Mouse (Mus musculus): ENCODE results near the gene Pin1rt1. TPM values are rescaled to one million over a fixed set of nuclear protein-coding genes. Genes with fewer than 3 reads are reported as not detected.

The Pin1rt1 gene
- polyA plus RNA-seq (2011; ENCODE audit: insufficient read depth, insufficient read length, low replicate concordance, missing spikeins) = not detected in 2 replicates

- no peak within 1 kb of the TSS for H3K27ac ChIP-seq (ENCODE audit: control insufficient read depth, insufficient read depth, low read depth, low read length, poor library complexity)
- no peak for TF ChIP-seq CTCF (IDR thresholded peaks at IDR 0.05; ENCODE audit: control insufficient read depth, insufficient read depth, low read length)
- WGBS = 71% methylated on average over 4 of the region's 4 CpGs
These were observed at the start of gene Pin1rt1 for GRCm38 (mm10) chr2:104716279-104716678. TSS of gene Pin1rt1 (minus strand) at chr2:104716379.

DNA sequence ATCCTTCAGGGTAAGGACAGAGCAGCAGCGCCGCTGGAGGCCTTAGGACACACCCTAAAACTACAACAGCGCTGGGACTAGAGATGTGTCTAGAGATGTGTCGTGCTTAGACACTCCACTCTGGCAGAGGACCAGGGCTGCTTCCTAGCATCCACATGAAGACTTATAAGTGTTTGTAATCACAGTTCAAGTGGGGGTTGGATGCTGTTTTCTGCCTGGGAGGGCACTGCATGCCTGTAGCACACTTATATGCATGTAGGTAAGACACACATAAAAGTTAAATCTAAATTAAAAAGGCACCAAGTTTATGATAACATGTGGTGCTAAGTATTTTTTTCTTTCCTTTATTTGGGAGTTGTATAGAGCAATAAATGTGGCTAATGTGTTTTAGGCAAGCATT lies 47.8 kb upstream of the Pin1rt1 start:
- no peaks in the 10 kb centered on the region for H3K4me1 ChIP-seq (ENCODE audit: control insufficient read depth, insufficient read depth, low read length)
- TF ChIP-seq POLR2A (IDR thresholded peaks at IDR 0.05; ENCODE audit: borderline replicate concordance, control insufficient read depth, low read depth, low read length) (no peak), CTCF (IDR thresholded peaks at IDR 0.05; ENCODE audit: control insufficient read depth, insufficient read depth, low read length) (no peak)
- no peak overlapping the region for H3K4me3 ChIP-seq (replicated peaks; ENCODE audit: control insufficient read depth, low read depth, low read length)
- no peak overlapping the region for H3K27ac ChIP-seq (ENCODE audit: control insufficient read depth, insufficient read depth, low read depth, low read length, poor library complexity)
- 83% methylated on average over 4 of the region's 4 CpGs for WGBS

More at GRCm38 (mm10) chr2:104716279-104716678, at the start of gene Pin1rt1:
- no peaks in the 10 kb centered on the region for H3K4me1 ChIP-seq (ENCODE audit: control insufficient read depth, insufficient read depth, low read length)
- no peak within 1 kb of the TSS for H3K4me3 ChIP-seq (replicated peaks; ENCODE audit: control insufficient read depth, low read depth, low read length)

- H3K4me3 ChIP-seq (replicated peaks; ENCODE audit: control insufficient read depth, low read depth, low read length) = no peak overlapping the region
- 55% methylated on average over 8 of the region's 8 CpGs for WGBS
- H3K27ac ChIP-seq (ENCODE audit: control insufficient read depth, insufficient read depth, low read depth, low read length, poor library complexity) = no peak overlapping the region
- H3K4me1 ChIP-seq (ENCODE audit: control insufficient read depth, insufficient read depth, low read length) = no peaks in the 10 kb centered on the region
- TF ChIP-seq POLR2A (IDR thresholded peaks at IDR 0.05; ENCODE audit: borderline replicate concordance, control insufficient read depth, low read depth, low read length) (no peak), CTCF (IDR thresholded peaks at IDR 0.05; ENCODE audit: control insufficient read depth, insufficient read depth, low read length) (no peak)
These were observed 47.0 kb upstream of the Pin1rt1 start for GRCm38 (mm10) chr2:104763134-104763703.

GRCm38 (mm10) chr2:104750611-104751010 lies 34.4 kb upstream of the Pin1rt1 start:
- WGBS = 52% methylated on average over 3 of the region's 3 CpGs
- Histone ChIP-seq H3K27ac (ENCODE audit: control insufficient read depth, insufficient read depth, low read depth, low read length, poor library complexity) (no peak overlapping the region), H3K4me1 (ENCODE audit: control insufficient read depth, insufficient read depth, low read length) (no peaks in the 10 kb centered on the region), H3K4me3 (replicated peaks; ENCODE audit: control insufficient read depth, low read depth, low read length) (no peak overlapping the region)
- TF ChIP-seq CTCF (IDR thresholded peaks at IDR 0.05; ENCODE audit: control insufficient read depth, insufficient read depth, low read length) (no peak), POLR2A (IDR thresholded peaks at IDR 0.05; ENCODE audit: borderline replicate concordance, control insufficient read depth, low read depth, low read length) (no peak)

DNA sequence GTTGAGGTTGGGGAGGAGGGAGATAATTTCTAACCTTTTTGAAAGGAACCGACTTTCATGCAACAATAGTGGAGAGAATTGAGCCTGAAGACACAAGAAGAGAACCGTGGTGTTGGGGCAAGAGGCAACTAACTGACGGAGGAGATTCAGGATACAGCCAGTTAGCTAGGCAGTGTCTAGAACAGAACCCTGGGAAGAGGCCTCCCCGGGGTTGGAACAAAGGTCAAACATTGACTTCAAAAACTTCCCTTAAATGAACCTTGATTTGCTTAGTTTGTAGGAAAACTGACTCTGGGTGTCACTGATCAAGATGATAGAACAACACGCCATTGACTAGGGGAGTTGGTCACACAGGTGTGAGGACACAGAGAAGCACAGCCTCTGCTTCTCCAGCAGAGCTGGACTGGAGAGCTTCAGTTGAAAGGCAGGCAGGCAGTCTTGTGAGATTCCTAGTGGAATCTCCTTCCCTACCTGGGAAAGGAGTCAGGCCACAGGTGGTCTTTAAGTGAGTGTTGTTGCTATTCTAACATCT lies 32.5 kb upstream of the Pin1rt1 start:
- no peak overlapping the region for H3K27ac ChIP-seq (ENCODE audit: control insufficient read depth, insufficient read depth, low read depth, low read length, poor library complexity)
- no peak for TF ChIP-seq CTCF (IDR thresholded peaks at IDR 0.05; ENCODE audit: control insufficient read depth, insufficient read depth, low read length)
- no peak for TF ChIP-seq POLR2A (IDR thresholded peaks at IDR 0.05; ENCODE audit: borderline replicate concordance, control insufficient read depth, low read depth, low read length)
- H3K4me3 ChIP-seq (replicated peaks; ENCODE audit: control insufficient read depth, low read depth, low read length) = no peak overlapping the region
- no peaks in the 10 kb centered on the region for H3K4me1 ChIP-seq (ENCODE audit: control insufficient read depth, insufficient read depth, low read length)
- WGBS = 70% methylated on average over 5 of the region's 5 CpGs

GRCm38 (mm10) chr2:104746251-104746650 lies 30.1 kb upstream of the Pin1rt1 start:
- H3K27ac ChIP-seq (ENCODE audit: control insufficient read depth, insufficient read depth, low read depth, low read length, poor library complexity) = no peak overlapping the region
- no peaks in the 10 kb centered on the region for H3K4me1 ChIP-seq (ENCODE audit: control insufficient read depth, insufficient read depth, low read length)
- H3K4me3 ChIP-seq (replicated peaks; ENCODE audit: control insufficient read depth, low read depth, low read length) = no peak overlapping the region
- TF ChIP-seq POLR2A (IDR thresholded peaks at IDR 0.05; ENCODE audit: borderline replicate concordance, control insufficient read depth, low read depth, low read length) = no peak
- no peak for TF ChIP-seq CTCF (IDR thresholded peaks at IDR 0.05; ENCODE audit: control insufficient read depth, insufficient read depth, low read length)
- WGBS = 56% methylated on average over 8 of the region's 8 CpGs

GRCm38 (mm10) chr2:104743971-104744370 lies 27.8 kb upstream of the Pin1rt1 start:
- H3K4me1 ChIP-seq (ENCODE audit: control insufficient read depth, insufficient read depth, low read length) = no peaks in the 10 kb centered on the region
- H3K4me3 ChIP-seq (replicated peaks; ENCODE audit: control insufficient read depth, low read depth, low read length) = no peak overlapping the region
- TF ChIP-seq CTCF (IDR thresholded peaks at IDR 0.05; ENCODE audit: control insufficient read depth, insufficient read depth, low read length) (no peak), POLR2A (IDR thresholded peaks at IDR 0.05; ENCODE audit: borderline replicate concordance, control insufficient read depth, low read depth, low read length) (no peak)
- no peak overlapping the region for H3K27ac ChIP-seq (ENCODE audit: control insufficient read depth, insufficient read depth, low read depth, low read length, poor library complexity)
- 70% methylated on average over 5 of the region's 5 CpGs for WGBS

GRCm38 (mm10) chr2:104743160-104743559 lies 27.0 kb upstream of the Pin1rt1 start:
- 34% methylated on average over 7 of the region's 7 CpGs for WGBS
- Histone ChIP-seq H3K4me3 (replicated peaks; ENCODE audit: control insufficient read depth, low read depth, low read length) (no peak overlapping the region), H3K27ac (ENCODE audit: control insufficient read depth, insufficient read depth, low read depth, low read length, poor library complexity) (no peak overlapping the region), H3K4me1 (ENCODE audit: control insufficient read depth, insufficient read depth, low read length) (no peaks in the 10 kb centered on the region)
- no peak for TF ChIP-seq CTCF (IDR thresholded peaks at IDR 0.05; ENCODE audit: control insufficient read depth, insufficient read depth, low read length)
- no peak for TF ChIP-seq POLR2A (IDR thresholded peaks at IDR 0.05; ENCODE audit: borderline replicate concordance, control insufficient read depth, low read depth, low read length)

GRCm38 (mm10) chr2:104742741-104743064 lies 26.5 kb upstream of the Pin1rt1 start, which contains the start of gene Depdc7:
TSS of gene Depdc7 (minus strand) at chr2:104742878.
- no peaks in the 10 kb centered on the region for H3K4me1 ChIP-seq (ENCODE audit: control insufficient read depth, insufficient read depth, low read length)
- peak within 1 kb of the TSS; percentile 25 for H3K4me3 ChIP-seq (replicated peaks; ENCODE audit: control insufficient read depth, low read depth, low read length)
- no peak within 1 kb of the TSS for H3K27ac ChIP-seq (ENCODE audit: control insufficient read depth, insufficient read depth, low read depth, low read length, poor library complexity)
- TF ChIP-seq CTCF (IDR thresholded peaks at IDR 0.05; ENCODE audit: control insufficient read depth, insufficient read depth, low read length) (no peak), POLR2A (IDR thresholded peaks at IDR 0.05; ENCODE audit: borderline replicate concordance, control insufficient read depth, low read depth, low read length) (no peak)
- 1% methylated on average over 31 of the region's 31 CpGs for WGBS
